In the genomic region with DNA sequence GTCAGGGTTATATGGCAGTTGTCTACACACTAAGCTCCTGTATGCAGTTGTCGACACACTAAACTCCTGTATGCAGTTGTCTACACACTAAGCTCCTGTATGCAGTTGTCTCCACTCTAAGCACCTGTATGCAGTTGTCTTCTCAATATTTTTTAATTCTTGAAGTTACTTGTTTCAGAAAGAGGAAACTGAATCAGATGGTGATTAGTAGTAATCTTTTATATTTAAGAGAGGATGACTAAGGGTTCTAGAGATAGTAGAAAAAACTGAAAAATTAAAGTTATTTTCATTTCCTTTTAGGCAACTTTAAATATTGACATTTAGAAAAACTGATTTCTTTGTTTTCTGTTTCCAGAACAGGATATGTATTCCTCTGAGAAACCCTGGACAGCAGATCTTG, we compare ENCODE assay signal across 24 mouse cellular contexts.
"Had no signal": no experiment of that assay in that cellular context is flagged by ENCODE, and none has a peak within 500 bp of the region (broad histone marks: within the 10 kb centered on the region; RNA-seq: fewer than 3 reads in every experiment).

No protein-coding gene starts in this region.

- H3K9ac ChIP-seq: heart, embryonic 12.5 days; hindbrain, embryonic 12.5 days; hindbrain, embryonic 14.5 days; kidney, embryonic 15.5 days; limb, embryonic 13.5 days; limb, embryonic 15.5 days; liver, embryonic 12.5 days; liver, embryonic 14.5 days had no signal

- H3K36me3 ChIP-seq: heart, embryonic 10.5 days; heart, embryonic 12.5 days; hindbrain, embryonic 12.5 days; limb, embryonic 13.5 days; limb, embryonic 15.5 days had no signal

- H3K4me2 ChIP-seq: heart, embryonic 12.5 days; hindbrain, embryonic 12.5 days; hindbrain, embryonic 14.5 days; kidney, embryonic 15.5 days; limb, embryonic 13.5 days; limb, embryonic 15.5 days; liver, embryonic 12.5 days had no signal

- DNase-seq: gastrocnemius, adult 2 months; gastrocnemius, postnatal 10 days; gastrocnemius, postnatal 25 days; heart, adult 18-20 months; heart, postnatal 10 days; heart, postnatal 4 days; kidney, adult 11 months; kidney, adult 9 months; kidney, postnatal 10 days; kidney, postnatal 36 days; layer of hippocampus, adult 9-11 months; layer of hippocampus, postnatal 36 days; left cerebral cortex, postnatal 4 days had no signal

- ATAC-seq: hindbrain, embryonic 16.5 days; liver, embryonic 12.5 days had no signal

- H3K9me3 ChIP-seq: heart, embryonic 10.5 days; heart, embryonic 12.5 days; hindbrain, embryonic 10.5 days; hindbrain, embryonic 12.5 days; kidney, embryonic 15.5 days; limb, embryonic 13.5 days; limb, embryonic 15.5 days; liver, embryonic 12.5 days had no signal

- H3K27ac ChIP-seq: gastrocnemius, adult 2 months; heart, embryonic 10.5 days; hindbrain, embryonic 10.5 days; hindbrain, embryonic 12.5 days; hindbrain, embryonic 14.5 days; kidney, embryonic 15.5 days; limb, embryonic 13.5 days; limb, embryonic 15.5 days; liver, embryonic 12.5 days; liver, embryonic 14.5 days had no signal

- H3K27me3 ChIP-seq: heart, embryonic 12.5 days; hindbrain, embryonic 12.5 days; kidney, embryonic 15.5 days; limb, embryonic 13.5 days; limb, embryonic 15.5 days; liver, embryonic 12.5 days had no signal

- H3K4me3 ChIP-seq: gastrocnemius, adult 2 months; heart, embryonic 10.5 days; heart, embryonic 12.5 days; hindbrain, embryonic 10.5 days; hindbrain, embryonic 12.5 days; kidney, embryonic 15.5 days; limb, embryonic 13.5 days; limb, embryonic 15.5 days; liver, embryonic 12.5 days had no signal
